Mouse (Mus musculus) cerebellum, adult 8-10 months (tissue): ENCODE measurements at regions not wholly inside any gene's neighbourhood (a gene's known extent, or its start where the extent isn't known, plus 50 kb on each side); places are given as distances from the start of the nearest gene placed in this dataset.

ENCODE experiments used
- DNase-seq: peaks from one replicate; pipeline ENCODE4 v3.0.0; 2022

DNA sequence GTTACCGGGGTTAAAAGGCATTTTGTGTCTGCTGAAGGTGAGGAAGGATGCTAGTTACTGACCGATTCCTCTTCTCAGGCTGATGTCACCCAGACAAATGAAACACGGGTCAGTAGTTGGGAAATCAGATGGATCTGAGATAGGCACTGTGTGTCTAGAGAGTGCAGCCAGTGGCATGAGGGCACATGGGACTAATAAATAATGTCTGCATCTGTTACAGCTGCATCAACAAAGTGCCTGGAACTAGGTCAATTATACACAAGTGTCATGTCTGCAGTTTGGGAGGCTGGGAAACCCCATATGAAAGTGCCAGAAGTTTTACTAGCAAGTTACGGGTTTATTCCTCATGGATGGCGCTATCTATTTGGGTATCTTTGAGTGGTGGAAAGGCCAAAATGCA is 68.8 kb downstream of the Cxcl12 start:
- DNase-seq: no peak

- no peak for DNase-seq
Measured at GRCm38 (mm10) chr6:117241206-117241605, 72.9 kb downstream of the Cxcl12 start.

DNA sequence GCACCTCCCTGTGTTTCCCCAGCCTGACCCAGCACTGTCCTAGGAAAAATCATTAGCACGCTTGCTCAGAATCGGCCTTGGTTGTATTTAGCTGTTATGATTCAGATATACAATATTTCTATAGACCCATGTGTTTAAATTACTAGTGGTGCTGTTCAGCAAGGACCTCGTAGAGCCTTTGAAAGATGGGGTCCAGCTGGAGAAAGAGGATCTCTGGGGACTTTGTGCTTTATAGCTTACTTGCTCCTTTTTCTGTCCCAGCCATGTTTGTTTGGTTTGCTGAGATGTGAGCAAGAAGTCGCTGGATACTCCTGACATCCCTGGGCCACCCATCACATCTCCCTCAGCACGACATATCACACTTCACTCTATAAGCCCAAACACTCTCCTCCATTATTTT is 77.1 kb downstream of the Cxcl12 start:
- DNase-seq: no peak

GRCm38 (mm10) chr6:117245849-117246248 is 77.5 kb downstream of the Cxcl12 start:
- no peak for DNase-seq

DNA sequence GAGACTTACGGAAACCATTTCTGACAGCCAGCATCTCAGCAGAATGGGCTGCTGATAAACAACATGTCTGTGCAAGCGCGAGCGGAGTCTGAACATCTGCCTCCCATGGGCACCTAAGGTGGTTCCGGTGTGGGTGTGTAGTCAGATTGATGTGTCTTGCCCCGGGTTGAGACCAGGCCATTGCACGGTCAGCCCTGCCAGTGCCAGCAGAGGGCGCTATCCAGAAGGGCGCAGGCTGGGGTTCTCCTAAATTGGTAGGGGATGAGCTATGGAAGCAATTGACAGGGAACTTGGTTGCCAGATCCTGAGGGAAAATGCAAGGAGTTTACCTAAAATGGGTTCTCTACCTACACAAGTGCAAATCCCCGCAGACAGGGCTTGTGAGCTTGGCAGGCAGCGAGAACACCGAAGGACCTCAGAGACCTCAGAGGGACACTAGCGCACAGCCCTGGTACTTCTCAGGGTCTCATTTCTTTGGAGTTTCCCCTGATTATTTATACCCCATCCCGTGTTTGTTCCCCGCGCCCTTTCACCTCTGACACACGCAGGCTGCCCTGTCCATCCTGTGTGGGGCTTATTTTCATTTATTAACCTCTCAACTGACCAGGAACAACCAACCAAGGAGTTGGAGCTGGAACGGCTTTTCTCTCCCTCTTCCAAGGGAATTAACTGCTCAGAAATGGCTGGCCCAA is 81.0 kb downstream of the Cxcl12 start:
- DNase-seq: no peak

DNA sequence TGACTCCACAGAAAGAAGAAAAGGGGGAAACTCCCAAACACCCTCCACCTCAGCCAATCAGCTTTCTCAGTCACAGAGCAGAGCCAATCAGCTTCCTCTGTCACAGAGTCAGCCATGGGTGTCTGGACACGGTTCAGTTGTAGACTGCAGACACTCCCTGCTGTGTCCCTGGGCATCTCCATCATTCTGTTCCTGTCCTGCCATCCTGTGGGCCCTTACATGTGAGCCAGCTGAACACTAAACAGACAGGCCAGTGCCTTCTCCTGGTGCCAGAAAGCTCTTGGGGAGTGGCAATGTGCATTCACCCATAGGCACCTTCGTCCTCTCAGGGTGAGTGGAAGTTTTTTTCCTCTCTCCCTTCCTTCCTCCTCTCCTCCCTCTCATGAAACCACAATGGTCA is 81.7 kb downstream of the Cxcl12 start:
- DNase-seq: no peak

DNA sequence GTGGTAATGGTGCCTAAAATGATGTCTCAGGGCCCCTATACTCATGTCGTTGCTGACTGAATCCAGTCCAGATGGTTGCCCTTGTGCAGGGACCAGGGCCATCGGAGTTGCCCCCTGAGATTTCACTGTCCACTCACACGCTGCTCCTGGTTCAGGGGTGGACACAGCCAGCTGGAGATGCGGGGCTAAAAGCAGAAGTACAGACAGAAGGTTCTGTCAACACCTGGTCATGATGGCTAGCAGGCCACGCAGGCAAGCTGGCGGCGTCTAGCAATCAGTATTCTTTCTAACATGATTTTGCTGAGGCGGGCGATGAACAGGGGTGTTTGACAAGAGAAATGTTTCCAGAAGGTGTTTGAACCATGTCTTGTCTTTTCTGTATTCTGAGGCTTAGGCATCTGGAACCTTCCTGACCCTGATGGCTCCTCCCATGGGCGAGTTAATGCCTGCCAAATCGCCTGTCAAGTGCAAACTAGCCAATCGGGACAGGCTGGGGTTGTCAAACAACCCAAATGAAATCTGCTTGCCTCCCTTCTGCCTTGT is 83.1 kb downstream of the Cxcl12 start:
- DNase-seq: no peak

DNA sequence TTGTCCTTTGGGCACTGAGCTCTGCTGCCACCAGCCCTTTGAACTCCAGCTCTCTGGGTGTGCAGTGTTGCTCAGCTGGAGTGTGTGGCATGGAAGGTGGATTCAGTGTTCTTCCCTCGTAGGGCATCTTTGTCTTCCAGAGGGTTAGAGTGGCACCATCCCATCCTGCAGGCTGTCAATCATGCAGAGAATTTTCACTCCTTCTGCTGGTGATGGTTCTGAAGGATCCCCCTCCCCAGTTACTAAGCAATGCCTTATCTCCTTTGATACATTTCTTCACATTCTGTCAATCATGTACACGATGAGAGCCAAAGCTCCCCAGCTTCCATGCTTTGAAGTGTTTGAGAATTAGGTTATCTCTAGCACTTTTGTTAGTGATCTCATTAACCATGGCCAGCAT is 84.0 kb downstream of the Cxcl12 start:
- DNase-seq: no peak

- DNase-seq: no peak
Measured at GRCm38 (mm10) chr6:117253036-117253435, 84.7 kb downstream of the Cxcl12 start.

DNA sequence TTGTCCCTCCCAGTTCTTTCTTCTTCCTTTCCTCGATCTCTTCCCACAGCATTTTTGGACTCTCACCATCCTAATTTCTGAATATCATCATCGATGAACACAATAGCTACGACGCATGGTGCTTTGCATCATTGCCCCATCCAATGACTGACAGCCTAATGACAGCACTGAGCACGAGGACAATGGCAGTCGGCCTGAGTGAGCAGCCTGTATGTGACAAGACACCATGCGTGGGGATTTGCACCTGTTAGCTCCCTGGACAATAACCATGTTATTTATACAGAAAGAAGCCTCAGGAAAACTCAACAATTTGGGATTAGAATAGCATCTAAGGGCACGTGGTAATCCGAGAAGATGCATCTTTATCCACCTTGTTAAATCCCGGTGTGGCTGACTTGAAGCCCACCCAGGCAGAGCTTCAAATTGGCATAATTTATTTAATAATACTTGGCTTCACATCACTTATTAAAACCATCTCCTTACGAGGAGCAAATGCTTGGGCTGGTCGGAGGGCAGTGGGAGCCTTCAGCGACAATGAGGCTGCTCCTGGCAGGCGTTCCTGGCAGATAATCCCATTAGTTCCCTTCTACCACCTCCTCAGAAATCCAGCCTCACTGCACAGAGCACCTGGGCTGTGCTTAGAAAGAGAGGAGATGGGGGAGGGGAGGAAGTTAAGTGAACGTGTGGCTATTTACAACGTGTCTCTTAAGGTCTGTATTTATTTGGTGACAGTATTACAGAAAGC is 85.4 kb downstream of the Cxcl12 start:
- DNase-seq: no peak

DNA sequence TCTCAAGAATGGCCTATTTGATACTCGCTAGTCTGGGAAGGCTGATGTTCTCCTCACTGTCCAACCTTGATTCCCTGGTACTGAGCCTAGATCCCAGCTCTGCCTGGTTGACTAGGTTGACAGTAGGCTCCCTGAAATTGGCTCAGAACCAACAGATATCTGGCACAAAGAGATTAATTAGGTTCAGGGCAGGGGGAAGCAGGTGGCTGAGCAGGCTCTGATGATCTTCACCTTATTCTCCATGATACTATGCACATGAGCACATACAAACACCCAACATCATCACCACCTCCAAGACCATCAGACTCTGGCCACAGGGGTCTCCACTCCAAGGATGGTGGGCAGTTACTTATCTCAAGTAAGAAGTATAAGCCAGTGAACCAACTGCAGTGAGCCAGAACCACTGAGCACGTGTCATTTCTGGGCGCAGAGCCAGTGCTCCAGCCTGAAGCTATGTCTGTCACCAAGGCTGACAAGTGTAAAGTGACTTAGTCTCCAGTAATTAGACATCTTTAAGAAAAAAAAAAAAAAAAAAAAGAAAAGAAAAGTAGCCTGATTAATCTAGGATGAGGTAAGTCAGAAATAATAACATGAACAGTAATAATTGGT is 86.4 kb downstream of the Cxcl12 start:
- DNase-seq: peak; percentile 20

- no peak for DNase-seq
Measured at GRCm38 (mm10) chr6:117255399-117256098, 87.2 kb downstream of the Cxcl12 start.

- no peak for DNase-seq
Measured at GRCm38 (mm10) chr6:117256099-117256471, 87.8 kb downstream of the Cxcl12 start.

DNA sequence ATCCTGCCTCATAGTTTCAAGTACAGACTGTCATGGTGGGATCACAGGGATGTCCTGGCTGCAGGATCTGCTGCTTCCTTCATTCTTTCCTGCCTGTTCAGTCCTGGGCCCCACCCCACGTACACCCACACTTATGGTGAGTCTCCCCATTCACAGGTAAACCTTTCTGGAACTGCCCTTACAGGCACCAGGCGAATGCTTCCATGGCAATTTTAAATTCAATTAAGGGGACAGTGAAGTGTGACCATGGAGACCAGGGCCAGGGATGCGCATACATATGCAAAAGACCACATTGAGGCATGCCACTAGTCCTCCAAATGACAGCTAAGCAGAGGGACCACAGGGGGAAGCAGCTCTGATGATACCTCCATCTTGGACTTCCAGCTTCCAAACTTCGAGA is 89.3 kb downstream of the Cxcl12 start:
- no peak for DNase-seq

GRCm38 (mm10) chr6:117267906-117268305 is 99.6 kb downstream of the Cxcl12 start:
- no peak for DNase-seq

DNA sequence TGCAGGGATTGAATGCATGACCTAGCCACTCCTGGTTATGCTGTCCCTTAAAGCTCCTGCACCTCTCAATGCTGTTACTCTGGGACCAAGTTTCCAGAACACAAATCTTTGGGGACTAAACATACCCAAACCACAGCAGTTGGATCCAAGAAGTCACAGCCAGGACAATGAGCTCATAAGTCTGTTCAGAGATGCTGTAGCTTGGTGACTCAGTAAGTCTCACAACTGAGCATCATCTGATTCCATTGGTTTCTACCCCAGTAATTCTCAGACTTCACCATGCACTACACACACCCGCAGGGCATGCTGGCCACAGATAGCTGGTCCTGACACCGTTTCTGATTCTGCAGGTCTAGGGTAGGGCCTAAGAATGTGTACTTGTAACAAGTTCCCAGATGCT is 100.0 kb downstream of the Cxcl12 start:
- DNase-seq: no peak

DNA sequence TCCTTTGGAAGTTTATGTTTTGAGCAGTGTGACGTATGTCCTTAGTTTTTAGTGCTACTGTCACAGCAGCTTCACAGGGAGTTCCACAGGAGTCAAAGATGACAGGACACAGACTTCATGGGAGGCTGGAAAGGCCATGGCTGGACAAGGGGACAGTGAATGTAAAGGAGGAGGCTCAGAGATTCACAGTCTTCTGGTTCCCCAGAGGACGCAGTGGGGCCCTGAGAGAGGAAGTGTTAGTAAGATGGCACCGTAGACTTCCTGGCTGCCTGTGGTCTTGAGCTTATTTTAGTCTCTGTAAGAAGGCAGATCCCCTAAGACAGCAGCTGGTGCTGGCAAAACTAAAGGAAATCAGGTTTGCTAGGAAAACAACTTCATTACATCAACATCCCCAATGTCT is 101.9 kb downstream of the Cxcl12 start:
- no peak for DNase-seq

- no peak for DNase-seq
Measured at GRCm38 (mm10) chr6:117271562-117272226, 103.4 kb downstream of the Cxcl12 start.

- no peak for DNase-seq
Measured at GRCm38 (mm10) chr6:117272227-117272955, 104.1 kb downstream of the Cxcl12 start.

GRCm38 (mm10) chr6:117275915-117276314 is 107.6 kb downstream of the Cxcl12 start:
- DNase-seq: no peak

GRCm38 (mm10) chr6:117276850-117277249 is 108.5 kb downstream of the Cxcl12 start:
- DNase-seq: no peak

DNA sequence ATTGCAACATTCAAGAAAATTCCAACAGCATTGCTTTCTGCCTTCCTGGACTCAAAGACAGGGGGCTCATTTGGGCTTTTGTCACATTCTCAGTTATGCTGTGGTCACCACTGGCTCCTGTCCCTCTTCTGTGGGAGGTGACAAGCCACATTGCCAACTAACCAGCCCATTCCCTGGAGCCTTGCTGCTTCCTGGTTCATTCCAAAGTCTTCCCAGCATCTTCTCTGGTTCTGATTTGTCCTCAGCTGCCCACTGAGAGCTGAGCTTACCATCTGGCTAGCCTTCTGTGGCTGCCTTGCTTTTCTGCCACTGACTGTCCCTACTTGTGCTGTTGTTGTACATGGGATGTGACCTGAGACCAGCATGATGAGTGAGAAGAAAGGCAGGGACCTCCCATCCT is 111.0 kb downstream of the Cxcl12 start:
- DNase-seq: peak; percentile 4
